Comparison of ENCODE assay signal across 8 mouse cellular contexts in genomic region chr16:97850667-97851060, GRCm38 (mm10). TPM values are rescaled to one million over a fixed set of nuclear protein-coding genes. Genes with fewer than 3 reads are reported as not detected.
DNase-seq lines count a peak whose midpoint lies in the region; ATAC-seq and TF ChIP-seq lines count a peak whose summit lies in the region.

No protein-coding gene starts in this region.

- peak overlapping the region; percentile 88 for H3K4me3 ChIP-seq in heart, embryonic 15.5 days
- peak overlapping the region; percentile 84 for H3K4me3 ChIP-seq in limb, embryonic 14.5 days (replicated peaks; ENCODE audit: low read length)
- peak overlapping the region; percentile 97 for H3K4me3 ChIP-seq in small intestine, adult 2 months (ENCODE audit: low read depth, low read length)

- H3K4me2 ChIP-seq in heart, embryonic 15.5 days, result peak overlapping the region; percentile 79
- peak overlapping the region; percentile 57 for H3K4me2 ChIP-seq in limb, embryonic 14.5 days (replicated peaks; ENCODE audit: low read depth, low read length, severe bottlenecking)

- no peaks in the 10 kb centered on the region for H3K9me3 ChIP-seq in heart, embryonic 15.5 days (replicated peaks)
- H3K9me3 ChIP-seq in limb, embryonic 14.5 days (ENCODE audit: control insufficient read depth, low read length), result no peaks in the 10 kb centered on the region

- no peak for TF ChIP-seq POLR2A in limb, embryonic 14.5 days (IDR thresholded peaks at IDR 0.05; ENCODE audit: borderline replicate concordance, extremely low read depth, insufficient read depth, insufficient read length)
- no peak for TF ChIP-seq POLR2A in small intestine, adult 2 months (IDR thresholded peaks at IDR 0.05; ENCODE audit: low read depth, low read length)

- peak overlapping the region; percentile 99 for H3K27ac ChIP-seq in heart, embryonic 15.5 days
- peak overlapping the region; percentile 100 for H3K27ac ChIP-seq in limb, embryonic 14.5 days (replicated peaks; ENCODE audit: low read depth, low read length)
- H3K27ac ChIP-seq in small intestine, adult 2 months (ENCODE audit: insufficient read depth, low read depth, low read length), result peak overlapping the region; percentile 94

- peak overlapping the region; percentile 99 for H3K9ac ChIP-seq in heart, embryonic 15.5 days
- peak overlapping the region; percentile 99 for H3K9ac ChIP-seq in limb, embryonic 14.5 days (ENCODE audit: low read depth, low read length, severe bottlenecking)

- no peak for TF ChIP-seq CTCF in small intestine, adult 2 months (IDR thresholded peaks at IDR 0.05; ENCODE audit: extremely low read depth, insufficient read length, insufficient replicate concordance, low read depth, low read length)

- no peaks in the 10 kb centered on the region for H3K36me3 ChIP-seq in heart, embryonic 15.5 days
- H3K36me3 ChIP-seq in limb, embryonic 14.5 days (ENCODE audit: control insufficient read depth, insufficient read depth, low read length), result peaks cover 8% of the 10 kb centered on the region; the same call in 1 of the 2 replicates
- H3K36me3 ChIP-seq in small intestine, adult 2 months (ENCODE audit: control insufficient read depth, insufficient read depth, low read length), result no peaks in the 10 kb centered on the region

- no peaks in the 10 kb centered on the region for H3K27me3 ChIP-seq in heart, embryonic 15.5 days
- no peaks in the 10 kb centered on the region for H3K27me3 ChIP-seq in limb, embryonic 14.5 days (ENCODE audit: control insufficient read depth, insufficient read depth, low read length)
- no peaks in the 10 kb centered on the region for H3K27me3 ChIP-seq in small intestine, adult 2 months (ENCODE audit: control insufficient read depth, insufficient read depth, low read length)

- peak; percentile 7; the same call in 1 of the 2 replicates for ATAC-seq in heart, embryonic 15.5 days (replicated peaks; ENCODE audit: insufficient number of reproducible peaks, insufficient read depth, low FRiP score, low read depth)
- ATAC-seq in hematopoietic stem cell, adult 5-6 weeks (replicated peaks in 1 of 2; ENCODE audit: insufficient read depth in 1 of 2, low FRiP score in 2 of 2, low TSS enrichment in 1 of 2, low read depth in 1 of 2, poor library complexity in 2 of 2, severe bottlenecking in 2 of 2), result peak; percentile 21 to 35; a peak in 3 of 4 replicates
- peak; percentile 63 for ATAC-seq in limb, embryonic 14.5 days (ENCODE audit: low FRiP score, low read depth)

- under 1% methylated on average over 11 of the region's 11 CpGs for WGBS in heart, embryonic 15.5 days
- 0% methylated on average over 11 of the region's 11 CpGs for WGBS in limb, embryonic 14.5 days
- WGBS in small intestine, adult 2 months, result under 1% methylated on average over 11 of the region's 11 CpGs

- intact Hi-C loops in heart, postnatal 36 days (cut with DNase I), result loop anchor here (1.0 to 2.0 kb wide), 3 partner anchors 46 to 110 kb away; no protein-coding TSS in a partner anchor

- DNase-seq in heart, postnatal 36 days, result no peak
- peak; percentile 64 for DNase-seq in A20 (ENCODE audit: low read depth, low spot score)
- DNase-seq in brain, adult 2 months (ENCODE audit: low read depth, low spot score), result peak; percentile 82
- DNase-seq in limb, embryonic 14.5 days (ENCODE audit: low spot score), result peak; percentile 55
- DNase-seq in adrenal gland, postnatal 25 days, result no peak

- H3K4me1 ChIP-seq in heart, embryonic 15.5 days (replicated peaks), result peaks cover 34% of the 10 kb centered on the region
- H3K4me1 ChIP-seq in limb, embryonic 14.5 days (ENCODE audit: control insufficient read depth, insufficient read depth, low read length), result peaks cover 11% of the 10 kb centered on the region
- H3K4me1 ChIP-seq in small intestine, adult 2 months (ENCODE audit: control insufficient read depth, insufficient read depth, insufficient read length, low read length), result peaks cover 8% of the 10 kb centered on the region; the same call in 1 of the 2 replicates

RNA-seq across cellular contexts. Expression of gene Prdm15, which starts 1.0 kb away (rescaled TPM):
- 4.8 and 6.0 TPM in 2 replicates for polyA plus RNA-seq in heart, embryonic 15.5 days (2015; fragmentation: Nextera tagmentation; extraction: Ambion mirVana)
- 1 to 10 TPM; 4.2 to 7.7 TPM for total RNA-seq in heart, postnatal 36 days (2021)
- 9.4 and 9.5 TPM in 2 replicates for total RNA-seq in hematopoietic stem cell, adult 5-6 weeks (2017)
- 19.5 and 19.6 TPM in 2 replicates for polyA plus RNA-seq in limb, embryonic 14.5 days (2012; rRNA removed)
- polyA plus RNA-seq in limb, embryonic 14.5 days (2014; fragmentation: Nextera tagmentation; extraction: Ambion mirVana), result 9.7 and 10.6 TPM in 2 replicates
- 6.5 and 8.5 TPM in 2 replicates for polyA plus RNA-seq in small intestine, adult 2 months (2012; rRNA removed)
- total RNA-seq in adrenal gland, postnatal 25 days (2021), result 11.9 and 14.5 TPM in 2 replicates

Comparison
In these comparisons a context has a peak if more than half of its experiments do, and no peak if none do; other contexts are left out.
1. ATAC-seq: peak in every context shown above with its lines; median percentile 63 in limb, embryonic 14.5 days; 28 in hematopoietic stem cell, adult 5-6 weeks; 7 in heart, embryonic 15.5 days.
2. DNase-seq: peak in A20 (single experiment), brain, adult 2 months (single experiment) and limb, embryonic 14.5 days (single experiment); none in heart, postnatal 36 days (0 of 2) and adrenal gland, postnatal 25 days (single experiment).
3. Peak in every context shown above with its lines, with median percentiles within 50 percentile points of each other: H3K27ac ChIP-seq and H3K4me3 ChIP-seq.